Mouse (Mus musculus) forebrain, embryonic 14.5 days (tissue): ENCODE data around the gene Ddx47. TPM values are rescaled to one million over a fixed set of nuclear protein-coding genes. Genes with fewer than 3 reads are reported as not detected.

Source experiments
- ATAC-seq: fragments of 200-750 bp; cut with Nextera tagmentation; 2 replicates; pipeline ENCODE4 v1.8.0; 2017; ENCODE audit warnings: mild to moderate bottlenecking, moderate library complexity
- DNase-seq: peaks from one replicate; pipeline ENCODE4 v3.0.0-alpha.2; 2015; ENCODE audit warnings: low spot score
- H3K27ac ChIP-seq: fragments of 300-500 bp; sonication (generic); 2 replicates; pipeline ENCODE4 v1.5.1; 2014; ENCODE audit warnings: low read depth, mild to moderate bottlenecking, control low read depth, low read length, moderate library complexity
- H3K27me3 ChIP-seq: fragments of 300-500 bp; sonication (generic); replicated peaks from 2 replicates; pipeline ENCODE4 v1.6.1; 2014; ENCODE audit warnings: low read length, control low read depth, mixed read lengths; ENCODE audit not compliant: control insufficient read depth, insufficient read depth
- H3K36me3 ChIP-seq: fragments of 300-500 bp; sonication (generic); 2 replicates; pipeline ENCODE4 v1.6.1; 2014; ENCODE audit warnings: low read length, control low read depth; ENCODE audit not compliant: control insufficient read depth, insufficient read depth
- H3K4me1 ChIP-seq: fragments of 300-500 bp; sonication (generic); 2 replicates; pipeline ENCODE4 v1.6.1; 2014; ENCODE audit warnings: antibody characterized with exemption, low read length, control low read depth; ENCODE audit not compliant: control insufficient read depth, insufficient read depth
- H3K4me2 ChIP-seq: fragments of 300-500 bp; sonication (generic); 2 replicates; pipeline ENCODE4 v1.6.1; 2014; ENCODE audit warnings: mild to moderate bottlenecking, control low read depth, low read length
- H3K4me3 ChIP-seq: fragments of 300-500 bp; sonication (generic); 2 replicates; pipeline ENCODE4 v1.5.1; 2014; ENCODE audit warnings: low read depth, low read length, control low read depth
- H3K9ac ChIP-seq: fragments of 300-500 bp; sonication (generic); 2 replicates; pipeline ENCODE4 v1.6.1; 2014; ENCODE audit warnings: mild to moderate bottlenecking, low read length, control low read depth, moderate library complexity
- H3K9me3 ChIP-seq: fragments of 300-500 bp; sonication (generic); replicated peaks from 2 replicates; pipeline ENCODE4 v1.6.1; 2016; ENCODE audit warnings: low read length, control low read depth, mixed read lengths; ENCODE audit not compliant: control insufficient read depth
- WGBS: fragments of 180-500 bp; shearing (Covaris S2); extraction: QIAGEN DNeasy Blood & Tissue Kit; methylation state at CpG from one replicate; pipeline ENCODE4 v1.1.7; 2014; 5-methylcytosine and 5-hydroxymethylcytosine counted together
- polyA plus RNA-seq: library from polyadenylated mRNA; unstranded; fragments of >200 nt; fragmentation: Nextera tagmentation; extraction: Ambion mirVana; gene quantifications from 2 replicates; pipeline ENCODE4 v1.2.1, GENCODE M21; 2014

Ddx47 gene
- polyA plus RNA-seq, 1 experiment from 2014 or later: 79.8 TPM

GRCm38 (mm10) chr6:135069856-135070255 lies 58.4 kb downstream of the Ddx47 start:
- no peak overlapping the region for H3K4me3 ChIP-seq
- H3K4me1 ChIP-seq: no peaks in the 10 kb centered on the region; the same call in 1 of the 2 replicates
- H3K27me3 ChIP-seq: peaks cover 4% of the 10 kb centered on the region; the same call in 1 of the 2 replicates
- H3K36me3 ChIP-seq: no peaks in the 10 kb centered on the region
- H3K4me2 ChIP-seq: no peak overlapping the region
- H3K27ac ChIP-seq: no peak overlapping the region
- 79% methylated on average over 6 of the region's 6 CpGs for WGBS
- no peaks in the 10 kb centered on the region for H3K9me3 ChIP-seq
- no peak overlapping the region for H3K9ac ChIP-seq
- ATAC-seq: no peak
- DNase-seq: no peak

- H3K27ac ChIP-seq: no peak overlapping the region
- H3K9ac ChIP-seq: no peak overlapping the region
- H3K27me3 ChIP-seq: no peaks in the 10 kb centered on the region; the same call in 1 of the 2 replicates
- no peak overlapping the region for H3K4me3 ChIP-seq
- no peaks in the 10 kb centered on the region for H3K36me3 ChIP-seq
- 82% methylated on average over 2 of the region's 2 CpGs for WGBS
- H3K4me1 ChIP-seq: no peaks in the 10 kb centered on the region; the same call in 1 of the 2 replicates
- DNase-seq (no peak), ATAC-seq (no peak)
- H3K9me3 ChIP-seq: no peaks in the 10 kb centered on the region
- H3K4me2 ChIP-seq: no peak overlapping the region
These were observed 58.9 kb downstream of the Ddx47 start for GRCm38 (mm10) chr6:135070347-135070746.

Other genes starting within 250 kb of the Ddx47 start
- gene Dusp16, start 219.0 kb upstream of the Ddx47 start, polyA plus RNA-seq: 9.3 and 9.4 TPM in 2 replicates
- 1.8 and 2.9 TPM in 2 replicates for gene Crebl2, start 181.5 kb upstream of the Ddx47 start, polyA plus RNA-seq
- 42.4 and 46.2 TPM in 2 replicates for gene Gpr19, start 113.0 kb upstream of the Ddx47 start, polyA plus RNA-seq
- 58.8 and 63.3 TPM in 2 replicates for gene Cdkn1b, start 91.2 kb upstream of the Ddx47 start, polyA plus RNA-seq
- 3.5 and 4.8 TPM in 2 replicates for gene Apold1, start 29.9 kb upstream of the Ddx47 start, polyA plus RNA-seq
- 0.61 and 0.95 TPM in 2 replicates for gene Gprc5a, start 54.0 kb downstream of the Ddx47 start, polyA plus RNA-seq
- not detected in 2 replicates for gene Gprc5d, start 106.7 kb downstream of the Ddx47 start, polyA plus RNA-seq
- gene Fam234b, start 186.4 kb downstream of the Ddx47 start, polyA plus RNA-seq: 75.5 and 95.1 TPM in 2 replicates
- gene Hebp1, start 186.4 kb downstream of the Ddx47 start, polyA plus RNA-seq: 4.6 and 6.8 TPM in 2 replicates
- 0.31 and 0.55 TPM in 2 replicates for gene Gsg1, start 242.7 kb downstream of the Ddx47 start, polyA plus RNA-seq